Mouse (Mus musculus): ENCODE data around the gene Snx29. TPM values are rescaled to one million over a fixed set of nuclear protein-coding genes. Genes with fewer than 3 reads are reported as not detected.

Snx29 gene
- polyA plus RNA-seq, 1 experiment from 2014 or later: 10.0 TPM

DNA sequence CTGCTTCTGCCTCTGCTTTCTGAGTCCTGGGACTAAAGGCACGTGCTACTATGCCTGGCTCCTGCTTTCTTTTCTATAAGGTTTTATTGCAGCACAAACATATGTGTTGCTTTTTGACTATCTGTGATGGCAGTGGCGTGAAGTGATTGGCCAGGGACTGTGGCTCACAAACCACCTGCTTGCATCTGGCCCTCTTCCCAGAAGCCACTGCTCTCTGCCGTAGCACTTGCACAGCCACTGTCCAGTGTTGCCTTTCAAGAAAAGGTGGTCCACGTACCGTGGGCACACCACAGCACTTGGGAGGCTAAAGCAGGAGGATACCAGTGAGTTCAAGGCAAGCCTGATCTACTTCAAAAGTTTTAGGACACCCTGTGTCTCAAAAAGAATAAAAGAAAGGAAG lies 154.9 kb downstream of the Snx29 start:
- no peaks in the 10 kb centered on the region for H3K9me3 ChIP-seq (ENCODE audit: low read length)
- no peak for ATAC-seq
- no peak for DNase-seq (ENCODE audit: low spot score)
- H3K36me3 ChIP-seq (ENCODE audit: insufficient read depth, low read length): no peaks in the 10 kb centered on the region
- H3K27me3 ChIP-seq (replicated peaks; ENCODE audit: insufficient read depth, low read length): no peaks in the 10 kb centered on the region
- H3K4me1 ChIP-seq (ENCODE audit: insufficient read depth, low read depth, low read length): peaks cover 4% of the 10 kb centered on the region; the same call in 1 of the 2 replicates
- no peak overlapping the region for H3K4me2 ChIP-seq (replicated peaks; ENCODE audit: low read depth, low read length)
- H3K27ac ChIP-seq (ENCODE audit: low read length): no peak overlapping the region
- no peak overlapping the region for H3K4me3 ChIP-seq (ENCODE audit: low read depth, low read length)
- TF ChIP-seq CTCF (IDR thresholded peaks at IDR 0.05) (no peak), EP300 (IDR thresholded peaks at IDR 0.05) (no peak)
- WGBS: 84% methylated on average over 5 of the region's 5 CpGs
- H3K9ac ChIP-seq (replicated peaks; ENCODE audit: low read depth): no peak overlapping the region

DNA sequence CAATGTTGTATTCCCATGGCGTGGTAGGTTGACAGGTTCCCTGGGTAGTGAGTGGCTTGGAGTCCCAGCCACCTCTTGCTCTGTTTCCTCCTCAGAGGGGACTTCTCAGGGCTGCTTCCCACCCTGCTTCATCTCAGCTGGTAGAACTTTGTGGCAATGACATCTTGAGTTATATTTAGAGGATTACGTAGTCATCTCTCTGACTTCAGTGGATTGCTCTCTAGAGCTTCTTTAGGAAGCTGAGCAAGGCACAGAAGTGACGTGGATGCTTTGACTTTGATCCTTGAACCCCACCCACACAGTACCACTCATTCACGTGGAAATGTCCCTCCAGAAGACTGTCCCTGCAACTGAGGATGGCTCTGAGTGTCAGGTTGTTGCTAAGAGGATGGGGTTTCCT lies 156.9 kb downstream of the Snx29 start:
- no peak overlapping the region for H3K27ac ChIP-seq (ENCODE audit: low read length)
- H3K9ac ChIP-seq (replicated peaks; ENCODE audit: low read depth): no peak overlapping the region
- H3K36me3 ChIP-seq (ENCODE audit: insufficient read depth, low read length): no peaks in the 10 kb centered on the region

DNA sequence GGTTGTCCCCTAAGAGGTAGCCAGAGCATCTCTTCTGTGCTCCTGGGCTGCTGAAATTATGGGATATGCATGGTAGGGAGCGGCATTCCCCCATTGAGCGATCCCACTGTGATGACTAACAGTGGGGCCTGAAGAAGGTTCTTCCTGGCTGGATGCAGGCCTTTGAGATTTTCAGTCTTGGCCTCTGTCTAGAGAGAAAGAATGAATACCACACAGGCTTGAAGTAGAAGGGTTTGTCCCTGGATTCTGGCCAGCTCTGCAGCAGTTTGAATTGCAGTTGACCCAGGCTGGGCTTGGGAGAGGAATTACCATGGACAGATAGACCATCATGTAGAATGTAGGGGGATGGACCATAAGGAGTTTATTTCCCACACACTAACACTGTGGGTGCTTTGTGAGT lies 159.5 kb downstream of the Snx29 start:
- no peaks in the 10 kb centered on the region for H3K27me3 ChIP-seq (replicated peaks; ENCODE audit: insufficient read depth, low read length)
- no peak overlapping the region for H3K4me3 ChIP-seq (ENCODE audit: low read depth, low read length)
- H3K9ac ChIP-seq (replicated peaks; ENCODE audit: low read depth): no peak overlapping the region
- no peak overlapping the region for H3K27ac ChIP-seq (ENCODE audit: low read length)
- no peaks in the 10 kb centered on the region for H3K36me3 ChIP-seq (ENCODE audit: insufficient read depth, low read length)
- H3K4me2 ChIP-seq (replicated peaks; ENCODE audit: low read depth, low read length): no peak overlapping the region
- H3K4me1 ChIP-seq (ENCODE audit: insufficient read depth, low read depth, low read length): no peaks in the 10 kb centered on the region
- DNase-seq (ENCODE audit: low spot score) (peak; percentile 40), ATAC-seq (peak; percentile 12; the same call in 1 of the 2 replicates)
- 87% methylated on average over 2 of the region's 2 CpGs for whole genome bisulfite sequencing
- H3K9me3 ChIP-seq (ENCODE audit: low read length): no peaks in the 10 kb centered on the region
- TF ChIP-seq EP300 (IDR thresholded peaks at IDR 0.05): no peak
- no peak for TF ChIP-seq CTCF (IDR thresholded peaks at IDR 0.05)

More for the DNA sequence above, 156.9 kb downstream of the Snx29 start:
- H3K9me3 ChIP-seq (ENCODE audit: low read length): no peaks in the 10 kb centered on the region
- no peak for DNase-seq (ENCODE audit: low spot score)
- TF ChIP-seq EP300 (IDR thresholded peaks at IDR 0.05): no peak
- TF ChIP-seq CTCF (IDR thresholded peaks at IDR 0.05): no peak
- no peak overlapping the region for H3K4me3 ChIP-seq (ENCODE audit: low read depth, low read length)
- no peak for ATAC-seq
- H3K4me2 ChIP-seq (replicated peaks; ENCODE audit: low read depth, low read length): no peak overlapping the region
- 0 out of 2 replicates have a peak, but pooled peaks cover 4% of the 10 kb centered on the region for H3K4me1 ChIP-seq (ENCODE audit: insufficient read depth, low read depth, low read length)
- WGBS: 69% methylated on average over 4 of the region's 4 CpGs
- H3K27me3 ChIP-seq (replicated peaks; ENCODE audit: insufficient read depth, low read length): no peaks in the 10 kb centered on the region

DNA sequence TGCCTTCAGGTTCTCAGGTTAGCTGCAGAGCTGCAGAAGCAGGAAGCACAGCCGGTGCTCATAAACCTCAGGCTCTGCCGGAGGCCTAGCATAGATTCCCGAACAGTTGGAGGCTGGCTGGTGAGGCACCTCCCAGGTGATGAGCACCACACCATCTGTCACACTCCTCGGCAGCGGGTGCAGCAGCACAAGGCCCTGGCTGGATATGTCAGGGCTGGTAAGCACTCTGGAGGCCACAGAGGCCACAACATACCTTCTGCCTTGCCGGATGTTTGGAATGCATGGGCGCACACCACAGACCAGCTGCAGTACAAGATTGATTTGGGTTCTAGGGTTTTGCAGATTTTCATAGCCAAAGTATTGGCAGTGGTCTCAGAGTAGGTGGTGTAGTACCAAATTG lies 172.2 kb downstream of the Snx29 start:
- H3K4me2 ChIP-seq (replicated peaks; ENCODE audit: low read depth, low read length): no peak overlapping the region
- no peak for DNase-seq (ENCODE audit: low spot score)
- H3K27me3 ChIP-seq (replicated peaks; ENCODE audit: insufficient read depth, low read length): no peaks in the 10 kb centered on the region
- no peak for ATAC-seq
- no peaks in the 10 kb centered on the region for H3K4me1 ChIP-seq (ENCODE audit: insufficient read depth, low read depth, low read length)
- no peak overlapping the region for H3K27ac ChIP-seq (ENCODE audit: low read length)
- H3K4me3 ChIP-seq (ENCODE audit: low read depth, low read length): no peak overlapping the region
- TF ChIP-seq CTCF (IDR thresholded peaks at IDR 0.05) (no peak), EP300 (IDR thresholded peaks at IDR 0.05) (no peak)
- H3K9ac ChIP-seq (replicated peaks; ENCODE audit: low read depth): no peak overlapping the region
- no peaks in the 10 kb centered on the region for H3K9me3 ChIP-seq (ENCODE audit: low read length)
- 47% methylated on average over 7 of the region's 7 CpGs for WGBS
- no peaks in the 10 kb centered on the region for H3K36me3 ChIP-seq (ENCODE audit: insufficient read depth, low read length)

DNA sequence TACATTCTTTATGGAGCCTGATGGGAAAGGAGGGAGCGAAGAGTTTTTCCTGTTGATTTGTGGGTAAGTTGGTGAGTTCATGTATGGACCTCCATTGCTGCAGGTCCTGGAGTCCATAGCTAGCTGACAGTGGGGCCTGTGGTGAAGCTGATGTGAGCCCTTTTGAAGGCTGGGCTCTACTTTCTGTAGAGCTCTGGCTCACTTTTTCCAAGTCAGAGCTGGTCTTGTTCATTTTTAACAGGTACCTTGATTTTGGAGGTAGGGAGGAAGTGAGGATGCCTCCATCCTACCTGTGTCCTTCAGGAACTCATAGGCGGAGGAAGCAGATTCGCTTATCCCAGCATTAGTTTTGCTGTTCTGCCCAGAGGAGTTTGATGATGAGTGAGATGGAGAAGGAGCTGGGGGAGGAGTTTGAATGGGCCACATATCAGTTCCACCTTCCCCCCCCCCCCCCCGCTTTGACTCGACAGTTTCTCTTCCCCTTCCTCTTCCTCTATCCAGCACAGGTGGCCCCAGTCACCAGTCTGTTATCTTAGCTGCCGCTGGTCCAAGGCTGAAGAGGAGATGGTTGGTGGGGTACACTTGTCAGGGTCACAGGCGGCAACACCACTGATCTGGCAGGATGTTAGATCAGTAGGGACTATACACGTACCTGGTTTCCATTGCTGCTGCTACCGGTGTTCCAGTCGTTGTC lies 173.4 kb downstream of the Snx29 start:
- ATAC-seq: no peak
- WGBS: 72% methylated on average over 9 of the region's 10 CpGs

DNA sequence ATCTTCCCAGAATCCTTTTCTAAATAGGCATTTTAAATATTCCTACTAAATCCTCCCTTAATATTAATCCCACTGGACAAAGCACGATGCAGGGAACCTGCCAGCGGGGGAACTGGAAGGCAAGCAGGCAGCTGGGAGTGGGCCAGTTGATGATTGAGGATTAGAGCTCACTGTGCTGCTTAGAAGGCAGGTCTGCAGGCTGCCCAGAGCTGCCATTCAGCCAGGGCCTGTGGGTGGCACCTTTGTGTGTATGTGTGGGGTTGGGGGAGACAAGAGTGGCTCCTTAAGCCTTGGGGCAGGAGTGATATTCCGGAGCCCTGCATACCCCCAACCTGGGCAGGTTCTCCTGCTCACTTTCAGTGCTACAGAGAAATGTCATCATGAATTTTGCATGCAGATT lies 174.0 kb downstream of the Snx29 start:
- Histone ChIP-seq H3K4me3 (ENCODE audit: low read depth, low read length) (no peak overlapping the region), H3K36me3 (ENCODE audit: insufficient read depth, low read length) (no peaks in the 10 kb centered on the region), H3K27me3 (replicated peaks; ENCODE audit: insufficient read depth, low read length) (no peaks in the 10 kb centered on the region), H3K9ac (replicated peaks; ENCODE audit: low read depth) (no peak overlapping the region), H3K4me2 (replicated peaks; ENCODE audit: low read depth, low read length) (no peak overlapping the region), H3K27ac (ENCODE audit: low read length) (no peak overlapping the region), H3K4me1 (ENCODE audit: insufficient read depth, low read depth, low read length) (no peaks in the 10 kb centered on the region), H3K9me3 (ENCODE audit: low read length) (no peaks in the 10 kb centered on the region)
- no peak for TF ChIP-seq CTCF (IDR thresholded peaks at IDR 0.05)
- no peak for TF ChIP-seq EP300 (IDR thresholded peaks at IDR 0.05)
- ATAC-seq: no peak
- WGBS: 74% methylated on average over 3 of the region's 3 CpGs
- no peak for DNase-seq (ENCODE audit: low spot score)

More for the DNA sequence above, 173.4 kb downstream of the Snx29 start:
- H3K4me1 ChIP-seq (ENCODE audit: insufficient read depth, low read depth, low read length): no peaks in the 10 kb centered on the region
- no peaks in the 10 kb centered on the region for H3K36me3 ChIP-seq (ENCODE audit: insufficient read depth, low read length)
- TF ChIP-seq EP300 (IDR thresholded peaks at IDR 0.05) (no peak), CTCF (IDR thresholded peaks at IDR 0.05) (no peak)
- H3K4me3 ChIP-seq (ENCODE audit: low read depth, low read length): no peak overlapping the region
- no peak overlapping the region for H3K9ac ChIP-seq (replicated peaks; ENCODE audit: low read depth)
- no peak overlapping the region for H3K4me2 ChIP-seq (replicated peaks; ENCODE audit: low read depth, low read length)
- H3K9me3 ChIP-seq (ENCODE audit: low read length): no peaks in the 10 kb centered on the region
- no peak overlapping the region for H3K27ac ChIP-seq (ENCODE audit: low read length)
- no peak for DNase-seq (ENCODE audit: low spot score)
- no peaks in the 10 kb centered on the region for H3K27me3 ChIP-seq (replicated peaks; ENCODE audit: insufficient read depth, low read length)
